Mouse (Mus musculus): Measurements from ENCODE around the gene Kdm1b. TPM values are rescaled to one million over a fixed set of nuclear protein-coding genes. Genes with fewer than 3 reads are reported as not detected.

Kdm1b gene
- total and polyA plus RNA-seq, 2 experiments from 2014 or later: 13.9 to 27.2 TPM

DNA sequence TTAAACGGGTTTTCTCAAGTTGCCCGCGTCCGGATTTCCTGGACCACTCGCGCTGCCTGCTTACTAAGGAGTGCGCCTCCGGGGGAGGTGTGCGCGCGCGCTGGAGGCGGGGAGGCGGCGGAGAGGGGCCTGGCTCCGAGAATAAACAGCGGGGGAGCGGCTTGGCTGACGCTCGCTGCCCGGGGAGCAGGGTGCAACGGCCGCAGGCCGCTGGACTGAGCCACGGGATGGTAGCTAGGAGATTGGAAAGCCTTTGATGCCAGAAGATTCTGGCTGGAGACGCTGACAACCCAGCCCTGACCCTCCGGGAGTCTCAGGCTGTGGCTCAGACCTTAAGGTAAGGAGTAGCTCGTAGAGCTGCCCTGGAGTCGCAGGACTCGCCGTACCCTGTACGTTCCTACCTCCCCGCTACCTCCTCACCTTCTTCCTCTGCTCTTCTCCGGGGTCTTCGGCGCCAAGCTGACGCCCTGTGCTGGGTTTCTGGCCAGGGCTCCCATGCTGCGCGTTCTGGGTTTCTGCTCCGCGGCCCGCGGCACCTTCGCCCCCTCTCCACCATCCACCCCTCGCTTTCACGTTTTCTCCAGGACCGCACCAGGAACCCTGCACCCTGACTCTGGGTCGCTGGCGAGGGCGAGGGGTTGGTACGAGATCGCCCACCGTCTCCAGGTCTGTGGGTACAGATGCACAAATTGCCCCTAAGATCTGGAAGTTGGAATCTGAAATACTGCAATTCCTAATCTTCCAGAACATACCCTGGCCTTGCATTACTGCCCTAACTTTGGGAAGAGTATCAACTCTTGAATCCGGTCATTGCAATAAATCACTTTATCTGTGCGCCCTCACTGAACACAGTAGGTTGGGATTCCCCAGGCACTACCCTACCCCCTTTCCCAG, 79.5 kb downstream of the Kdm1b start, which contains the start of gene Rnf144b:
Rnf144b (plus strand) TSS at position 120 of the 894 bp plus-strand sequence.
- Histone ChIP-seq H3K4me1 (ENCODE audit: insufficient read depth) (0 out of 2 replicates have a peak, but pooled peaks cover 8% of the 10 kb centered on the region), H3K4me2 (ENCODE audit: low read depth) (peak within 1 kb of the TSS; percentile 99), H3K9ac (peak within 1 kb of the TSS; percentile 57), H3K36me3 (ENCODE audit: insufficient read depth) (no peaks in the 10 kb centered on the region), H3K27ac (ENCODE audit: low read depth, low read length) (no peak within 1 kb of the TSS), H3K27me3 (ENCODE audit: insufficient read depth, low read length) (no peaks in the 10 kb centered on the region), H3K9me3 (ENCODE audit: low read length) (no peaks in the 10 kb centered on the region), H3K4me3 (ENCODE audit: low read depth, low read length) (peak within 1 kb of the TSS; percentile 60)
- peak; percentile 46 for DNase-seq
- 4% methylated on average over 52 of the region's 55 CpGs for WGBS
- peak; percentile 29; the same call in 1 of the 2 replicates for ATAC-seq
- no peak for TF ChIP-seq CTCF (IDR thresholded peaks at IDR 0.05; ENCODE audit: low read depth)

DNA sequence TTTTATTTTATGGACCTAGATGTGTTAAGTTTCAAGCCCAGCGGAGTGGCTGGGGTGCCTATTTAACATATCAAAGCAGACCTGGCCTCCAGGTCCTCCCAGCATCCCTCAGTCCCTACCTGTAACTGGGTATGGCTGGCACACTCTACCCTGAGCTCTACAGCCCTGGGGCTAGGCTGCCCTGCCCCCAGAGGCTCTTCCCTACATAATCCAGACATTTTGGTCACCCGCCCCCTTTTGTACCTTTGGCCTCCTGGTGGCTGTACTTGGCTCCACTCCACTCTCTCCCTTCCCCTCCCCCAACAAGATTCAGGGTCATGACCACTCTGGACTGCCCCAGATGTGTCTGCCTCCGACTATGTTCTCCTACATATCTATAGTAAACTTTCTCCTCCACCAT, 81.2 kb downstream of the Kdm1b start:
- WGBS: 50% methylated on average over 3 of the region's 3 CpGs
- H3K4me1 ChIP-seq (ENCODE audit: insufficient read depth): 0 out of 2 replicates have a peak, but pooled peaks cover 8% of the 10 kb centered on the region

DNA sequence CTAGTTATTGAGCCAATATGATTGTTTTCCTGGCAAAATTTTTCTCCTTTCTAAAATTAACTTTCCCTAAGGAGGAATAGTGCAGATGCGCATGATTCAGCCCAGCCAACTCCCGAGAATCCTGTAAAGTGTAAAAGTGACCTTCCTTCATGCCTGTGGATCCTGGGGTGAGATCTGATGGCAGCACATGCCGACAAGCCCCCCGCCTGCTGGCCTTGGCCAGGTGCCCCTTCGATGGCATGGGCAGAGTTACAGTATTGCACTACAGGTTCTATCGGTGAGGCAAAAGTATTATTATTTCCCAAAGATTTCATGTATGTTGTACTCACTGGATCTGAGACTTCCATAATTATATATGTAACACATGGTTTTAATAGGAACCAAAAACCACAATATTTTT, 81.7 kb downstream of the Kdm1b start:
- no peak overlapping the region for H3K4me3 ChIP-seq (ENCODE audit: low read depth, low read length)
- no peak overlapping the region for H3K9ac ChIP-seq
- H3K4me2 ChIP-seq (ENCODE audit: low read depth): no peak overlapping the region
- no peak for TF ChIP-seq CTCF (IDR thresholded peaks at IDR 0.05; ENCODE audit: low read depth)
- ATAC-seq (no peak), DNase-seq (no peak)
- 78% methylated on average over 6 of the region's 6 CpGs for WGBS
- no peaks in the 10 kb centered on the region for H3K9me3 ChIP-seq (ENCODE audit: low read length)
- H3K4me1 ChIP-seq (ENCODE audit: insufficient read depth): 0 out of 2 replicates have a peak, but pooled peaks cover 8% of the 10 kb centered on the region
- no peaks in the 10 kb centered on the region for H3K36me3 ChIP-seq (ENCODE audit: insufficient read depth)
- H3K27me3 ChIP-seq (ENCODE audit: insufficient read depth, low read length): no peaks in the 10 kb centered on the region
- no peak overlapping the region for H3K27ac ChIP-seq (ENCODE audit: low read depth, low read length)

More for the DNA sequence above, 81.2 kb downstream of the Kdm1b start:
- TF ChIP-seq CTCF (IDR thresholded peaks at IDR 0.05; ENCODE audit: low read depth): no peak
- Histone ChIP-seq H3K4me2 (ENCODE audit: low read depth) (no peak overlapping the region), H3K9me3 (ENCODE audit: low read length) (no peaks in the 10 kb centered on the region), H3K36me3 (ENCODE audit: insufficient read depth) (no peaks in the 10 kb centered on the region), H3K4me3 (ENCODE audit: low read depth, low read length) (no peak overlapping the region), H3K27ac (ENCODE audit: low read depth, low read length) (no peak overlapping the region), H3K27me3 (ENCODE audit: insufficient read depth, low read length) (no peaks in the 10 kb centered on the region), H3K9ac (no peak overlapping the region)
- no peak for DNase-seq
- ATAC-seq: no peak

DNA sequence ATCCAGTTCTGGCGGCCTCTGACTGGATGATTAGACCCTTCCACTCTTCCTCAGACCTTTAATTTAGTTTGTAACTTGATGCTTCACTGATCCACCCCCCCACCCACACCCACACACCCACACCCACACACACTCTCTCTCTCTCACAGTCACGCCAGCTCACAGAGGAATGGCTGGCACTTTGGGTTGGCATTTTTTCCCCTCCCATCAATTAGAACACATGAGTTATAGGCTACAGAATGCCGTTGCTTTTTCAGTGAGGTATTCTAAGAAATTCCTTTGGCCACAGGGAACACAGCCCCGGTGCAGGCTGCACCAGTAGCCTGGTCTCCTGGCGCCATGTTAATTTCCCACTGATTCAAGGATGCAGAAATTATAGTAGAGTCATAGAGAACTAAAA, 82.3 kb downstream of the Kdm1b start:
- H3K36me3 ChIP-seq (ENCODE audit: insufficient read depth): no peaks in the 10 kb centered on the region
- no peaks in the 10 kb centered on the region for H3K9me3 ChIP-seq (ENCODE audit: low read length)
- WGBS: 79% methylated on average over 5 of the region's 5 CpGs
- ATAC-seq: no peak
- no peak overlapping the region for H3K9ac ChIP-seq
- TF ChIP-seq CTCF (IDR thresholded peaks at IDR 0.05; ENCODE audit: low read depth): no peak
- H3K27ac ChIP-seq (ENCODE audit: low read depth, low read length): no peak overlapping the region
- 0 out of 2 replicates have a peak, but pooled peaks cover 8% of the 10 kb centered on the region for H3K4me1 ChIP-seq (ENCODE audit: insufficient read depth)
- no peak overlapping the region for H3K4me2 ChIP-seq (ENCODE audit: low read depth)
- H3K4me3 ChIP-seq (ENCODE audit: low read depth, low read length): no peak overlapping the region
- H3K27me3 ChIP-seq (ENCODE audit: insufficient read depth, low read length): no peaks in the 10 kb centered on the region
- no peak for DNase-seq

DNA sequence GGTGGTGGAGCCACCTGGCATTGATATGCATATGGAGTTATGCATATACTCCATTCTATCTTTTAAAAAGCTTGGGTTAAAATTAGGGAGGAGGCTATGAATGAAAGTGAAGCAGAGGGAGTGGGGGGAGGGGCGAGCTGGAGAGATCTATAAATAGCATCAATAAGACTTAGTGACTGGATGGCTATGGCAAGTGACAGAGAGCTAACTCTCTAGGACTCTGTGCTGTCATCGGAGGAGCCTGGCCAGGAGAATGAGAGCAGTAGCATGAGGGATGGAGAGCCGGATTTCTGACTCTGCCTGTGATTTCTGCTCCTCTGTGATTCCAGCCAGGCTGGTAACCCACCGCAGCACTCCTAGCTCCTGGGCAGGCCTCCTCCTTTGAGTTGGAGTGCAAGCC, 85.8 kb downstream of the Kdm1b start:
- Histone ChIP-seq H3K4me3 (ENCODE audit: low read depth, low read length) (no peak overlapping the region), H3K9me3 (ENCODE audit: low read length) (no peaks in the 10 kb centered on the region), H3K27ac (ENCODE audit: low read depth, low read length) (no peak overlapping the region), H3K9ac (no peak overlapping the region), H3K4me1 (ENCODE audit: insufficient read depth) (no peaks in the 10 kb centered on the region), H3K27me3 (ENCODE audit: insufficient read depth, low read length) (no peaks in the 10 kb centered on the region), H3K36me3 (ENCODE audit: insufficient read depth) (no peaks in the 10 kb centered on the region), H3K4me2 (ENCODE audit: low read depth) (no peak overlapping the region)
- TF ChIP-seq CTCF (IDR thresholded peaks at IDR 0.05; ENCODE audit: low read depth): no peak
- ATAC-seq: no peak
- no peak for DNase-seq
- 71% methylated on average over 4 of the region's 4 CpGs for WGBS

DNA sequence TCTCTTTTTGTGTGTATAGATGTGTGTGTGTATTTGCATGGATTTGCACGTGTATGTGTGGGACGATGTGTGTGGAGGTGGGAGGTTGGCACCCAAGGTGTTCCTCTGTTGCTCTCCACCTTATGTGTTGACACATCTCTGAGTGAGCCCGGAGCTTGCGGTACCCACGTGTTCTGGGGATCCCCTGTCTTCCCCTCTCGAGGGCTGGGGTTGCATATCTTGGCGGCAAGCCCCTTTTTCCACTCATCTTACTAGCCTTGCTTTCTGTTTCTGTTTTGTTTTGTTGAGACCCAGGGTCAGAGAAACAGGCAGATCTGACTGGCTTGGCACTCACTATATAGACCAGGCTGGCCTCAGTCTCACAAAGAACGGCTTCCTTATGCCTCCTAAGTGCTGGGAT, 89.8 kb downstream of the Kdm1b start:
- Histone ChIP-seq H3K36me3 (ENCODE audit: insufficient read depth) (no peaks in the 10 kb centered on the region), H3K27me3 (ENCODE audit: insufficient read depth, low read length) (no peaks in the 10 kb centered on the region), H3K4me1 (ENCODE audit: insufficient read depth) (no peaks in the 10 kb centered on the region), H3K4me3 (ENCODE audit: low read depth, low read length) (no peak overlapping the region), H3K27ac (ENCODE audit: low read depth, low read length) (no peak overlapping the region), H3K9ac (no peak overlapping the region), H3K9me3 (ENCODE audit: low read length) (no peaks in the 10 kb centered on the region), H3K4me2 (ENCODE audit: low read depth) (no peak overlapping the region)
- no peak for TF ChIP-seq CTCF (IDR thresholded peaks at IDR 0.05; ENCODE audit: low read depth)
- WGBS: 89% methylated on average over 8 of the region's 8 CpGs
- ATAC-seq (no peak), DNase-seq (no peak)

DNA sequence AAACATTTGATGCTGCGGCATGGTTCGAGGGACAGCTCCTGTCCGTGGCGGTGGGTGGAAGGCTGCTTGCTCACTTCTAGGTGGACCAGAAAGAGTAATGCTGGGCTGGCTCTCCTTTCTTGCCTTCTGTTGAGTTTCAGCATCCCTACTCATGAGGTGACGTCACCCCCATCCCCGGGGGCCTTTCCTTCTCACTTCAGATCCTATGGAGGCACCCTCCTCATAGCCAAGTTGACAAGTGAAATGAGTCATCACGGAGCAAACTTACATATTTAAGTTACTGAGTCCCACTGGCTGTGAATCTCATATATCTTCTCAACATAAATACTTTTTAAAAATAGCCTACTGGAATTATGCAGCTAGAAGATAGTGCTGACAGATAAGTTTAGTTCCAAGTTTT, 91.5 kb downstream of the Kdm1b start:
- Histone ChIP-seq H3K9me3 (ENCODE audit: low read length) (no peaks in the 10 kb centered on the region), H3K9ac (no peak overlapping the region), H3K4me1 (ENCODE audit: insufficient read depth) (no peaks in the 10 kb centered on the region), H3K27ac (ENCODE audit: low read depth, low read length) (no peak overlapping the region), H3K4me3 (ENCODE audit: low read depth, low read length) (no peak overlapping the region), H3K27me3 (ENCODE audit: insufficient read depth, low read length) (no peaks in the 10 kb centered on the region), H3K4me2 (ENCODE audit: low read depth) (no peak overlapping the region), H3K36me3 (ENCODE audit: insufficient read depth) (no peaks in the 10 kb centered on the region)
- DNase-seq (no peak), ATAC-seq (no peak)
- 92% methylated on average over 7 of the region's 7 CpGs for WGBS
- TF ChIP-seq CTCF (IDR thresholded peaks at IDR 0.05; ENCODE audit: low read depth): no peak

Other genes starting within 250 kb of the Kdm1b start
- 17.8 and 19.7 TPM in 2 replicates for gene Kif13a, start 113.6 kb upstream of the Kdm1b start, total RNA-seq (2014; rRNA removed)
- gene Kif13a, start 113.6 kb upstream of the Kdm1b start, polyA plus RNA-seq (2015; fragmentation: Nextera tagmentation; extraction: Ambion mirVana): 6.7 and 9.2 TPM in 2 replicates
- 14.3 and 15.4 TPM in 2 replicates for gene Nhlrc1, start 28.6 kb upstream of the Kdm1b start, total RNA-seq (2014; rRNA removed)
- 12.5 and 17.0 TPM in 2 replicates for gene Nhlrc1, start 28.6 kb upstream of the Kdm1b start, polyA plus RNA-seq (2015; fragmentation: Nextera tagmentation; extraction: Ambion mirVana)
- 13.2 and 13.6 TPM in 2 replicates for gene Tpmt, start 1.2 kb downstream of the Kdm1b start, total RNA-seq (2014; rRNA removed)
- gene Tpmt, start 1.2 kb downstream of the Kdm1b start, polyA plus RNA-seq (2015; fragmentation: Nextera tagmentation; extraction: Ambion mirVana): 8.6 and 11.1 TPM in 2 replicates
- gene Dek, start 62.7 kb downstream of the Kdm1b start, total RNA-seq (2014; rRNA removed): 56.9 and 70.0 TPM in 2 replicates
- gene Dek, start 62.7 kb downstream of the Kdm1b start, polyA plus RNA-seq (2015; fragmentation: Nextera tagmentation; extraction: Ambion mirVana): 85.3 and 118 TPM in 2 replicates
- 2.3 and 4.0 TPM in 2 replicates for gene Rnf144b, start 79.2 kb downstream of the Kdm1b start, total RNA-seq (2014; rRNA removed)
- gene Rnf144b, start 79.2 kb downstream of the Kdm1b start, polyA plus RNA-seq (2015; fragmentation: Nextera tagmentation; extraction: Ambion mirVana): 1.3 and 1.5 TPM in 2 replicates

Data from forebrain, postnatal 0 days (tissue).